Mouse (Mus musculus) layer of hippocampus, postnatal 14 days (tissue): Measurements from ENCODE around the gene Prpf40b. TPM values are rescaled to one million over a fixed set of nuclear protein-coding genes. Genes with fewer than 3 reads are reported as not detected.
A peak's percentile ranks its signal among the peaks of the same experiment; 100 is the strongest.
"Not testable (repeated sequence)": the region's sequence is repeated elsewhere in the genome, so short reads cannot be mapped to it uniquely, and the experiment has no call there.

ENCODE experiments used
- DNase-seq, 2 experiments: peaks; one replicate each; pipeline ENCODE4 v3.0.0; 2021 to 2022; ENCODE audit warnings: low spot score in 2 of 2, mixed read lengths in 1 of 2
- long read RNA-seq, 2 experiments: library from polyadenylated mRNA; stranded (forward); transcript quantifications; one replicate each; pipeline ENCODE4 v2.0.0; 2021
- total RNA-seq, 2 experiments: library from RNA; stranded (reverse); gene quantifications; 2 replicates each; pipeline ENCODE4 v1.2.3; 2021

The Prpf40b gene
- total RNA-seq: 100 to 1,000 TPM in 1 of 2 experiments, 10 to 100 TPM in 1; 92.8 to 103 TPM
- long read RNA-seq, experiment 1, partial matches to known transcripts: 16 of 48 reads
- long read RNA-seq, experiment 1, other reads (novel, unspliced or antisense): 32 of 48 reads
- long read RNA-seq, experiment 2, partial matches to known transcripts: 16 of 47 reads
- long read RNA-seq, experiment 2, other reads (novel, unspliced or antisense): 29 of 47 reads

DNA sequence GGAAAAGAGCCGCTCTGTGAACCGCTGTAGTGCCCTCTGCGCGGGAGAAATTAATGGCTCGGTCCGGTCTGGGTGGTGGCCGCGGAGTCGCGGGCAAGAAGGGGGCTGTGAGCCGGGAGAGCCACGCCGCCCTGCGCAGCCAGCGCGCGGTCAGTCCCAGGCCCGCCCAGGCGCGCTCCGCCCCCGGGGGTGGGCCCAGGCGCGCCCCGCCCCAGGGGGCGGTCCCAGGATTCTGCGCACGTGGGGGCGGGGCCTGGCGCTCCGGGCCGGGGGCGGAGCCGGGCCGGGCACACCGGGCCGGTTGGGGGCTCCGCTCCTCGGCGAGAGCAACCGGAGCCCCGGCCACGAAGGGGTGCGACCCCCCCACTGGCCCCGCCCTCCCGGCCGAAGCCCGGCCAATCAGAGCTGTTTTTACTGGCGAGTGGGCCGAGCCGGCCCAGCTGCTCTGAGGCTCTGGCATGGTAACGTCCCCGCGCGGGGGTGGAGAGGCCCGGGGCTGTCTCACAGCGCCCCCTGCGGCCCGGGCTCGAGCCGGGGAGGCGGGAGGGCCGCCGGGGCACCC, at the start of gene Prpf40b:
TSS of gene Prpf40b (plus strand) at position 275 of the 562 bp plus-strand sequence.
- peak; percentile 96 to 97 for DNase-seq

DNA sequence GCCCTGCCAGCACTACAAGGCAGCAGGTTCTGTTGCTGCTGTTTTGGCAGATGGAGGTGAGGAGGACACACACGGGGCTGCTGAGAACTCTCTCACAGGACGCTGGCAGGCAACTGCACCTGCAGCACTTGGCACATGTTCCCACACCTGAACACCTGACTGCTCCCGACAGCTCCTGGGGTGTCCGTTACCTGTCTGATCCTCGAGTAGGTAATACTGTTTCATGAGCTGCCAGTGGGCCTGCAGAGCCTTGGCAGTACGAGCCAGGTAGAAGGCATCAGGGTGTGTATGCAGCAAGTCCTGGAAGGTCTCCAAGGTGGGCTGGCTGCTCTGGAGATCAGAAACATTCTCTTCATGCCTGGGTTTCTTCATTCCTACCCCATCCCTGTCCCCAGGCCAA, 48.2 kb upstream of the Prpf40b start:
- DNase-seq: not testable (repeated sequence)

DNA sequence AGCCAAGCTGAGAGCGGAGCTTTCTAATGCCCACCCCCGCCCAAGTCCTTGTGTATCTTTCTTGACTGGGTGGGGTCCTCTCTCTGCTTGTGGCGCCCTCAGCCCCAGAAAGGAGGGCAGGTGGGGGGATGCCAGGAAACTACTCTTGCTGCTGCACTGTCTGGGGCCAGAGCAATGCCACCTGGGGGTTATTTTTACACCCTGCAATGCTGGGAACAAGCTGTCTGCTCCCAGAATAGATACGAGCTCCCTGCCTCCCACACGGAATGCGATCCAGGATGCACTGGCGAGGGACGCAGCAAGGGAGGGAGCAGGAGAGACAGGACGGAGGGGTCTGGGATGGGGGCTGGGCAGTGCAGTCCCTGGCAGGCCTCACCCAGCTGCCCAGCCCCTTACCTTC, 45.9 kb upstream of the Prpf40b start:
- DNase-seq: peak; percentile 54 to 67

DNA sequence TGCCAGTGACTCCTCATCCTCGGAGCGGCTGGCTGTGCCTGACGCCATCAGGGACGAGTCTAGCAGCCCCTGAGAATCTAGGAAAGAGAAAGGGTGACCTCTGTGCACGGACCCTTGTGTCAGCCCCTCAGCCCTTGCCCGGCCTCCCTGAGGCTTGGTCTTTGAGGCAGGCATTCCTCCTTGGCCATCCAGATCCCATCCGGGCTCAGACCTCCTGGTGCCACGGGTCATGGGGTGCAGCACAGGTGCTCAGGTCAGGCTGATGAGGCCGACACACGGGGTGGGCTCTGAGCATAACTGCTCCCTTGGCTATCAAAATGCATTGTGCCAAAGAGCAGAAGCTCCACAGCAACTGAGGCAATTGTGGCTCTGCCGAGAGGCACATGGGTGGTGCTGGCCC, 44.9 kb upstream of the Prpf40b start:
- DNase-seq: no peak

DNA sequence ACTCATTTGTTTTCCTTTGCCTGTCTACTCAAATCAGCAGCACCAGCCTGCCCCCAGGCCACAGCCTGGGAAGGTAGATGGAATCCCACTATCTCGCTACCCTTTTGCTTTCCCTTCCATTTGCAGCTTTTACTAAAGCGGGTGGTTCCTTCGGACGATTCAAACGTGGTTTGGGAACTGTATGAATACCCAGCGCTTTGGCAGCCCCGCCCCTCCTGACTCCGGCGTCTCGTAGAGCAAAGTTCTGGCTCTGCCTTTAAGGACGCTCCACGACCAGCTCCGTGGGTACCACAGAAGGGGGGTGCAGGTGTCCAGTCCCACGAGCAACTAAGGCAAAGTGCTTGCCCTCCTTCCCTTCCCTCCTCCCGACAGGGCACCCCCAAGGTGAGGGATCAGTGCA, 43.8 kb upstream of the Prpf40b start:
- not testable (repeated sequence) for DNase-seq

DNA sequence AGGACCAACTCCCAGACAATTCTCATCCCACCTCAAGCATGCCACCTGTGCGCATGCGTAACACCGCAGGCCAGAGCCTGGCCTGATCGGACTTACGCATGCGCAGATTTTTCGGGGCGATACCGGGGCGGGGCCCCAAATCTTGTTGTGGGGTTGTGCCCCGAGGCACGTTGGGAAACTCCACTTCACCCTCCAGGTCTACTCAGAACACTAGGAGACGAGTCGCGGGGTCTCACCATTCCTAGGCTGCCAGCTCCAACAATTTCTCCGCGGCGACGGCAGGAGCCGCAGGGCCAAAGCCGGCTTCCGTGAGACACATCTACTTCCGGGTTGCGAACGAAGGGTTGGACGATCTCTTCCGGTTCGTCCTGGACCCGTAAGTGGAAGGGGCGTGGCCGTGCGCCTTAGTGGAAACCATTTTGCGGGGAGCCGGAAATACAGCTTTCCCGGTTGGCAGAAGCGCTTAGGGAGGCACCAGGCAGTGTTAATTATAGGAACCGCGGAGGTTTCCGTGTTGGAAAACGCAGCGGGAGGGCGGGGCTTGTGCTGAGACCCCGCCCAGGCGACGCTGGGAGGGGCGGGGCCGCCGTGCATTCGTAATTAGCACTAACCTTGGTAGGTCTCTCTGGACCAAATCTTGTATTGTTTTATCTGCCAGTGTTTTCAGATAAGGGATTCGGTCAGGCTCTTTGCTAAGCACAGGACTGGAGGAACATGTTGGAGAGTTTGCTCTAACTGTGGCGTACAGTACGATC, 43.1 kb upstream of the Prpf40b start, which contains the start of gene Mcrs1:
TSS of gene Mcrs1 (minus strand) at position 336 of the 755 bp plus-strand sequence.
- peak; percentile 98 to 99 for DNase-seq

DNA sequence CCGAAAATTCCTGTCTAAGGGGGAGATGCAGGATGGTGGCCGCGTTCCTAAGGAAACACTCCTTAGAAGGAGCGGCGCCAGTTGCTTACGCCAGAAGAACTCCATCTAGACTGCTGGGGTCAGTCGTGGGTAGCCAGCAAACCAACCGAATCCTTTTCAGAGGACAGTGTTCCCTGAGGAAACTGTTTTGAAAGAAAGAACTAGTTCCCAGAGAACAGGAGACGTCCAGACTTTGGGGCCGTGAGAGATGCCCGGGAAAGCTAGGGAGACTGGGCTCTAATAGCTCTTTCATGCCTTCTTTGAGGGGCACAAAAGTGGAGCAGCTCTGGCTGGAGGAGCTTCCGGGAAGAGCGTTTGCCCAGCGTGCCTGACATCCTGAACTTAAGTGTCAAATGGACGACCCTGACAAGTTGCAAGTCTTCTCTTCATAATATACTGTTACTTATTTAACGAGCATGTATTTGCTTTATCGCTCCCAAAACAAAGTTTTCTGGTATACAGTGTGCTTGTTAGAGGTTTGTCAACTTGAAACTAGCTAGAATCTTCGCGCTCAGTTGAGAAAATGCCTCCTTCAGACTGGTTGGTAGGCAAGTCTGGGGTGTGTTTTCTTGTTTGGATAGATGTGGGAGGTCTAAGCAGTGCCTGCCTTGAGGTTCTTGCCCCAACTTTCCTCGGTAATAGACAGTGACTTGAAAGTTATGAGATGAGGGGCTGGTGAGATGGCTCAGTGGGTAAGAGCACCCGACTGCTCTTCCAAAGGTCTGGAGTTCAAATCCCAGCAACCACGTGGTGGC, 42.3 kb upstream of the Prpf40b start:
- no peak for DNase-seq

DNA sequence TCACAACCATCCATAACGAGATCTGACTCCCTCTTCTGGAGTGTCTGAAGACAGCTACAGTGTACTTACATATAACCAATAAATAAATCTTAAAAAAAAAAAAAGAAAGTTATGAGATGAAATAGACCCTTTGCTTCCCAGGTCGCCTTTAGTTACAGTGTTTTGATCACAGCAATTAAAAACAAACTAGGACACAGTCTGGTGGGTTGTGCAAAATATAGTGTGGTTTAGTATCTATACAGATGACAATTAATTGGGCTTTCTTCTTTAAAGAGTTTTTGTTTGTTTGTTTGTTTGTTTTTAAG, 41.8 kb upstream of the Prpf40b start:
- not testable (repeated sequence) for DNase-seq

DNA sequence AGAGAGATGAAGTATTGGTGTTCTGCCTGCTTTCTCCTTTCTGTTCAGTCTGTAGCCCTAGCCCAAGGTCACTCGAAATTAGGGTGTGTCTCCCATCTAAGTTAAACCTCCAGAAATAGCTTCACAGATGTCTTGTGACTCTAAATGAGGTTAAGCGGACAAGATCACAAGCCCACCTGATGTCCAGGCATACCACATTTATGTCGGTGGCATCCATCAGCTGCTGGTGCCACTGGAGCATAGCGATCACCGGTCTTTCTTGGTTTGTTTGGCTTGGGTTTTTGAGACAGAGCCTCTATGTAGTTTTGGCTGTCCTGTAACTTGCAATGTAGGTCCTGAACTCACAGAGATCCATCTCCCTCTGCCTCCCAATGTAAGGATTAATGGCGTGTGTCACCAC, 41.1 kb upstream of the Prpf40b start:
- DNase-seq: no peak

DNA sequence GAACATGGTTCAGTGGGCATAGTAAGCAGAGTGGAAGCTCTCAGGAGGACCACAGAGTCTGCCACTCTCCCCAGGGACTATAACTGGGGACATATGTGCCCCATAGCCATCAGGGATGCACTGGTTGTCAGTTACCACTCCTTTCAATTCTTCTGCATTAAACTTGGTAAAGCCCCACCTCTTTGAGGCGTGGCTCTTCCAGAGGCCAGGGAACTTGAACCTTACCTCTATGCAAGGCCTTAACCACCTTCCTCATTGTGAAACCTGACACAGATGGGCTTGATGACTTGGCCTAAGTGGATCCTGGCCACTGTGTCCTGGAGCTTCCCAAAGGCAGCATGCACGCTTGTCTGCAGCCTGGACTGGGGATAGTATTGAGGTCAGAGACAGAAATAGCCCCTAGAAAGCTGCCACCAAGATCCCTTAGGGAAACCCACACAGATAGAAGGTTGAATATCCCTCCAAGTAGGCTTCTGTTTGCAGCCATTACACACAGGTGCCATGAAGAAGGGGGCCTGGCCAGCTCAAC, 40.3 kb upstream of the Prpf40b start:
- no peak for DNase-seq

DNA sequence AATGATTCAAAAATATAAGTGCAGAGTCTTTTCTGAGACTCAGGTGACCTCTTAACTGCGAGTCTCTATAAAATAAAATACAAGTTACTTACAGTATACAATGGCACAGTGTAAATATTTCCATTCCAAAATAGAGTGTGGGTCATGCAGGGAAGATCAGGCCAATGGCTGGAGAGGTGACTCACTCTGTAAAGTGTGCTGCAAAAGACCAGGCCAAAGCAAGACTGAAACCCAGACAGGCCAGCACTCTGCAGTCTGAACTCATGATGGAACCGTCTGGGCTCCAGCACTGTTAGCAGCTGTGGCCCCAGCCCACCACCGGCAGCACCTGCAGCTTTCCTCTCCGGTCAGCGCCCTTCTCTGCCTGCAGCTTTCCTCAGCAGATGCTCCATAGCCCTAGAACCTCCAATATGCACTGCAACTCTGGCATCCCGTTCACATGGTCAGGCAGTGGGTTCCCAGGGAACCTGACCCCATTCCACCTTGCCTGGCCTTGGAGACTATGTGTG, 39.6 kb upstream of the Prpf40b start:
- DNase-seq: no peak

DNA sequence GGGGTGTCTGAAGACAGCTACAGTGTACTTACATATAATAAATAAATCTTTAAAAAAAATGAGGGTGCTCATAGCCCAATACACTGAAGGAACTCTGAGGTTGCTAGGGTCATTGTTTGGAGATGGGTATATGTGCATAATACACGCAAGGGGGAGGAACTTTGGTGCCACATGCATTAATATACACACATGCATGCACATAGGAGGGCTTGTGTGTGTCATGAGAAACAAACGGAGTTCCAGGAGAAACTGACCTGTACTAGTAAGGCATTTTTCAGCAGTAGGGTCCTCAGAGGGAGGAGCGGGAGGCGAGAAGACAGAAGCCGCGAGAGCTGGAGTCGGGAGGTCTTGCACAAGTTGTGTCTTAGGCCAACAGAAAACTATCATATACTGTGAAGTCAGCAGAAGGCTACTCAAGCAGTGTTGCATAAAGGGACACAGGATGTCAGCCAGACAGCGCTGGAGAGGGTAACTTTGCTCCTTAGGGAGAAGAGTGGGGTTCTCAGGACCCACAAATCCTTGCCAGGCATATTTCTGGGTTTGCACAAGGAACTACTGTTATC, 35.6 kb upstream of the Prpf40b start:
- DNase-seq: no peak

DNA sequence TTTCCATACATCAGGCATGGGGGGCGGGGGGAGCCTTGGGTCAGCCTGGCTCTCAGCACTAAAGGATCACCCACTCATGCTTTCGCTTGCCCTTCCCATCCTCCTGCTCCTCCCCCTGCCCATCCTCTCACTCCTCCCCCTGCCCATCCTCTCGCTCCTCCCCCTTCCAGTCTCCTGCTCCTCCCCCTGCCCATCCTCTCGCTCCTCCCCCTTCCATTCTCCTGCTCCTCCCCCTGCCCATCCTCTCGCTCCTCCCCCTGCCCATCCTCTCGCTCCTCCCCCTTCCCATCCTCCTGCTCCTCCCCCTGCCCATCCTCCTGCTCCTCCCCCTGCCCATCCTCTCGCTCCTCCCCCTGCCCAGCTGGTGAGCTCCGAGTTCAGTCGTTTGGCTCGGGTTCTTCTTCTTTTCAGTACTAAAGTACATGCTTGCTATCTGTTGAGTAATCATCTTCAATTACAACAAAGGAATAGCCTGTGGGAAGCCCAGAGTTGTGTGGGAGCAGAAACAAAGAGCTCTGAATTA, 35.1 kb upstream of the Prpf40b start:
- peak; percentile 27 to 74 for DNase-seq

DNA sequence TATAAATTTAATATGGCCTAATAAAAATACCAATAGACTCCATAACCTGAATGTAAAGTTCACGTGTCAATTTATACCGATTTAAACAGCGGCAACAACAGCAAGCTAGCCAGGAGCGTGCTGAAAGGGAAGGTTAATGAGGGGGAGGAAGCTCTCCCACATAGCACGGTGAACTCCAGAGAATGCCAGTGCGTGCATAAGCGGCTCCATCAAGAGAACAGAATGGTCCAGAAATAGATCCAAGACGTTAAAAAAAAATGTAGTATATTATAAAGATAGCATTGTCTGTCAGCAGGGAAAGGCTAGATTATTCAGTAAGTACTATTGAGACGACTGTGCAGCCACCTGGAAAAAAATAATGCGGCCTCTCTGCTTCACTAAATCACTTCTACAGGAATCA, 32.2 kb upstream of the Prpf40b start:
- DNase-seq: no peak

DNA sequence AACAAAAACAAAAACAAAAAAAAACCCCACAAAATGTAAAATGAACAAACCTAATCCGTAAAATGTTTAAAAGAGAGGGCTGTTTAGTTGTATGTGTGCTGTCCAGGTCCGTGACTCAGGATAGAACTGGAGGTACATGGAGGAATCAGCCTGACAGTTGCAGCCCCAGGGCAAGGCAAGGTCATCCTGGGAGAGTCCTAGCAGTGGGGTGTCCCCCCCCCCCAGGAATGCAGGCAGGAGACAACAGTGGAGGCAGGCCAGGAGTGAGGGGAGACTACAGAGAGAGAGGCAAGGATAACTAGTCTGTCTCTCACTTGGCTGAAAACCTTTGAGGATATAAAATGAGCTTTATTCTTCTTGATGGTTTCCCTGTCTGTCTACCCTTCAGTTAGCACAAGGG, 30.5 kb upstream of the Prpf40b start:
- DNase-seq: no peak

DNA sequence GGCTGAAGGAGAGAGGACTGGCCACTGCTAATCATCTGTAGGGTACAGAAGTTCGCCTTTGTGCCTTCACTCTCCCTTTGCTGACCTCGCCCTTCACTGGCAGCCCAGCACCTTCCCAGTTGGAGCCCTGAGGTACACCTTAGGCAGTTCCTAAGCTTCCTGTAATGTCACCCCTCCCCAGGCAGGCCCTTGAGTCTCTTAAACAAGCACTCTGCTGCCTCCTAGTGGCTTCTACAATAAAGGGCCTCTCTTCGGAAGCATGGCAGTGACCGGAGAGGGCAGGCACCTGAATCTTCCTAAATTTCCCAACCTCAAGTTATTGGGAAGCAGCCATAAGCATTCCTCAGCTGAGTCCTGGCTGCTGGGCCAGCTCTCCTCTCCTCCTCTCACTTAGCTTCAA, 29.2 kb upstream of the Prpf40b start:
- peak; percentile 49 to 81 for DNase-seq

DNA sequence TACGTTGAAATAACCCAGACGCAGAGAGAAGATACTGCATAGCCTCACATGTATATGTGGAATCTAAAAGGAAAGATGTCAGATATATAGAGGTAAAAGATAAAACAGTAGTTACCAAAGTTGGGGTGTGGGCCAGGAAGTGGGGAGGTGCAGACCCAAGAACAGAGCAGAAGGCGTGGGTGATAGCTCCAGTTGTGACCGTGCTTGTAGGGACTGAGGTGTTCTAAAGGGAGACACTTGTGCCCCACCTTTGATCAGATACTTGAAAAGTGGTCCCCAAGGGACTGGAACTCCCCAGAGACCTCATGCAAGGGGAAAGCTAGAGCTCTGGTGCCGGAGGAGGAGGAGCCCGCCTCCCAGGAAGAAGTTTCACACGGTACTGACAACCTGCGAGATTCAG, 18.8 kb upstream of the Prpf40b start:
- no peak for DNase-seq

DNA sequence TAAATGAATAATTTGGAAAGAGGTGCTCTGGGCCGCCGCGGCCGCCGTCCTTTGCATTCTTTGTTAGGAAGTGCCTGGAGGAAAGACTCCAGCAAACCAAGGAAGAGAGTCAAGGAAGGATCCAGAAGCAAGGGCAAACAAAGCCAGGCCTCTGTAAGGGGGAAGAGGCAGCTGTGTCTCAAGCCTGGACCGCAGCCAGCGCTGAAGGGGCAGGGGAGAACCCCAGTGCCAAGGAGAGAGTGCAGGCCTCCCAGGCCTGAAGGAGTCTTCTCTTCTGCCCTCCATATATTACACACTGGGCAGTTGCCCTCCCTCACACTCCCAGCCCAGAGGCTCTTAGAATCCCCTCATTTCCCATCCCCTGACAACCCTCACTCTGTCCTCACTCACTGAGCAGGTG, 16.6 kb upstream of the Prpf40b start:
- no peak for DNase-seq

DNA sequence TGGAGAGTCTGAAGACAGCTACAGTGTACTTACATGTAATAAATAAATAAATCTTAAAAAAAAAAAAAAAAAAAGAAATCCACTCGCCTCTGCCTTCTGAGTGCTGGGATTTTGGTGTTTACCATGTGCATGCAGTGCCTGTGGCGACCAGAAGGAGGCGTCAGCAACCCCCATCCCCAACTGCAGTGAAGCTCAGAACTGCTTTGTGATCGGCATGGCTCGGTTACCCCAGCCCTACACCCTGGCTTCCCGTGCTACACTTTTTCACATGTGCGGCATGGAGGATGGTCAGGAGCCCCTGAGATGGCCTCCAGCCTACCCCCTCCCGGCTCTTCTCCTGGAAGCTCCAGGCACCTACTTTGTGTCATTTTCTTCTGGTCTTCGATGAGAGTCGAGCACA, 11.4 kb upstream of the Prpf40b start:
- no peak for DNase-seq

DNA sequence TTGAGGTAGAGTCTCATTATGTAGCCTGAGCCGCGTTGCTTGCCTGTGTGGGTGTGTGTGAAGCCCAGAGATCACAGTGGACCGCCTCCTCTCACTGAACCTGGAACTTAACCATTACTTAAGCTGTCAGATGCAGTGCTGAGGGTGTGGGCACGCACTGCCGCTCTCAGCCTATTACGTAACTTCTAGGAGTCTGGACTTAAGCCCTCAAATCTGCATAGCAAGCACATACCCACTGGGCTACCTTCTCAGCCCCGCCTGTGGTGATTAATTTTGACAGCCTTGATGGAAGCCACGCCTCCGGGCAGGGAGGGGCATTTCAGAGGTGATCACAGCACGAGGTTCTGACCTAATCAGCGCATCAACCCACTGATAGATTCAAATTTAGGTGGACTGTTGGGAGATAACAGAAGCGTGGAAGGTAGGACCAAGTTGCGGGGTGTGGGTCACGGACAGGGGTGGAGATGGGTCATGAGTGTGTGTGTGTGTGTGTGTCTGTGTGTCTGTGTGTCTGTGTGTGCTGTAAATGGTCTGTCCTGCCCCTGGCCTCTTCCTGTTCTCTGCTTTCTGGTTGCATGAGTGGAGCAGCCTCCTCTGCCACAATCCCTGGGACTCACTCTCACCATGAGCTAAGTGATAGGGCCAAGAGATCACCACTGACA, 10.2 kb upstream of the Prpf40b start:
- no peak for DNase-seq
